ENCODE assay signal across 10 mouse cellular contexts in genomic region chr7:16610345-16610744, GRCm38 (mm10). TPM values are rescaled to one million over a fixed set of nuclear protein-coding genes. Genes with fewer than 3 reads are reported as not detected.
DNase-seq lines count a peak whose midpoint lies in the region; ATAC-seq lines count a peak whose summit lies in the region.
"Had no signal": no experiment of that assay in that cellular context is flagged by ENCODE, and none has a peak within 500 bp of the region (broad histone marks: within the 10 kb centered on the region; RNA-seq: fewer than 3 reads in every experiment).

No protein-coding gene starts in this region.

- WGBS in heart, embryonic 12.5 days, result 57% methylated on average over 2 of the region's 2 CpGs
- 72% methylated on average over 2 of the region's 2 CpGs for WGBS in heart, embryonic 10.5 days
- WGBS in midbrain, embryonic 14.5 days, result 78% methylated on average over 2 of the region's 2 CpGs
- WGBS in midbrain, embryonic 11.5 days, result 88% methylated on average over 2 of the region's 2 CpGs
- 36% methylated on average over 2 of the region's 2 CpGs for WGBS in lung, embryonic 15.5 days
- 82% methylated on average over 2 of the region's 2 CpGs for WGBS in neural tube, embryonic 14.5 days

- no peaks in the 10 kb centered on the region for H3K27me3 ChIP-seq in heart, embryonic 12.5 days (replicated peaks)
- H3K27me3 ChIP-seq in heart, embryonic 10.5 days (ENCODE audit: insufficient read depth, poor library complexity, severe bottlenecking), result no peaks in the 10 kb centered on the region
- no peaks in the 10 kb centered on the region for H3K27me3 ChIP-seq in midbrain, embryonic 14.5 days (ENCODE audit: control insufficient read depth, insufficient read depth, low read length)
- H3K27me3 ChIP-seq in midbrain, embryonic 11.5 days (ENCODE audit: control insufficient read depth, insufficient read depth, low read length), result no peaks in the 10 kb centered on the region
- no peaks in the 10 kb centered on the region for H3K27me3 ChIP-seq in lung, embryonic 15.5 days
- H3K27me3 ChIP-seq in neural tube, embryonic 14.5 days (ENCODE audit: control insufficient read depth, insufficient read depth, low read length), result peaks cover 2% of the 10 kb centered on the region; the same call in 1 of the 2 replicates

- no peak for ATAC-seq in heart, embryonic 12.5 days (ENCODE audit: insufficient number of reproducible peaks, low FRiP score)
- ATAC-seq in midbrain, embryonic 14.5 days (ENCODE audit: low FRiP score, low TSS enrichment), result no peak
- no peak for ATAC-seq in midbrain, embryonic 11.5 days (ENCODE audit: low FRiP score)
- no peak for ATAC-seq in lung, embryonic 15.5 days (ENCODE audit: borderline replicate concordance, extremely low read depth, low FRiP score, low TSS enrichment)
- ATAC-seq in neural tube, embryonic 14.5 days (ENCODE audit: low read depth), result no peak

- no peak overlapping the region for H3K4me3 ChIP-seq in heart, embryonic 12.5 days
- no peak overlapping the region for H3K4me3 ChIP-seq in heart, embryonic 10.5 days
- H3K4me3 ChIP-seq in midbrain, embryonic 14.5 days (replicated peaks; ENCODE audit: low read depth, low read length), result no peak overlapping the region
- H3K4me3 ChIP-seq in midbrain, embryonic 11.5 days (ENCODE audit: low read depth, low read length), result no peak overlapping the region
- H3K4me3 ChIP-seq in lung, embryonic 15.5 days, result no peak overlapping the region
- H3K4me3 ChIP-seq in neural tube, embryonic 14.5 days (ENCODE audit: low read depth, low read length), result no peak overlapping the region

- H3K4me2 ChIP-seq in heart, embryonic 12.5 days, result no peak overlapping the region
- peak overlapping the region; percentile 96; the same call in 1 of the 2 replicates for H3K4me2 ChIP-seq in midbrain, embryonic 14.5 days (ENCODE audit: low read length)
- no peak overlapping the region for H3K4me2 ChIP-seq in midbrain, embryonic 11.5 days
- peak overlapping the region; percentile 84; the same call in 1 of the 2 replicates for H3K4me2 ChIP-seq in lung, embryonic 15.5 days
- peak overlapping the region; percentile 81; the same call in 1 of the 2 replicates for H3K4me2 ChIP-seq in neural tube, embryonic 14.5 days (ENCODE audit: low read depth, low read length)

- no peak overlapping the region for H3K9ac ChIP-seq in heart, embryonic 12.5 days
- no peak overlapping the region for H3K9ac ChIP-seq in midbrain, embryonic 14.5 days (replicated peaks; ENCODE audit: low read length)
- no peak overlapping the region for H3K9ac ChIP-seq in midbrain, embryonic 11.5 days (ENCODE audit: low read length)
- no peak overlapping the region for H3K9ac ChIP-seq in lung, embryonic 15.5 days
- peak overlapping the region; percentile 25; the same call in 1 of the 2 replicates for H3K9ac ChIP-seq in neural tube, embryonic 14.5 days (replicated peaks; ENCODE audit: low read depth, low read length)

- 0 out of 2 replicates have a peak, but pooled peaks cover 6% of the 10 kb centered on the region for H3K36me3 ChIP-seq in heart, embryonic 12.5 days
- 0 out of 2 replicates have a peak, but pooled peaks cover 5% of the 10 kb centered on the region for H3K36me3 ChIP-seq in heart, embryonic 10.5 days
- no peaks in the 10 kb centered on the region for H3K36me3 ChIP-seq in midbrain, embryonic 14.5 days (ENCODE audit: control insufficient read depth, insufficient read depth, low read length)
- no peaks in the 10 kb centered on the region; the same call in 1 of the 2 replicates for H3K36me3 ChIP-seq in midbrain, embryonic 11.5 days (ENCODE audit: control insufficient read depth, insufficient read depth, low read length)
- no peaks in the 10 kb centered on the region for H3K36me3 ChIP-seq in lung, embryonic 15.5 days
- no peaks in the 10 kb centered on the region for H3K36me3 ChIP-seq in neural tube, embryonic 14.5 days (ENCODE audit: control insufficient read depth, insufficient read depth, low read length)

- H3K27ac ChIP-seq in heart, embryonic 12.5 days (ENCODE audit: poor library complexity, severe bottlenecking), result peak overlapping the region; percentile 35; the same call in 1 of the 2 replicates
- H3K27ac ChIP-seq in heart, embryonic 10.5 days, result no peak overlapping the region
- no peak overlapping the region for H3K27ac ChIP-seq in midbrain, embryonic 14.5 days (replicated peaks; ENCODE audit: low read depth, low read length)
- no peak overlapping the region for H3K27ac ChIP-seq in midbrain, embryonic 11.5 days (ENCODE audit: low read depth, low read length)
- H3K27ac ChIP-seq in lung, embryonic 15.5 days, result peak overlapping the region; percentile 11; the same call in 1 of the 2 replicates
- no peak overlapping the region for H3K27ac ChIP-seq in neural tube, embryonic 14.5 days (ENCODE audit: low read depth, low read length)

- H3K9me3 ChIP-seq in heart, embryonic 12.5 days (replicated peaks), result no peaks in the 10 kb centered on the region
- H3K9me3 ChIP-seq in heart, embryonic 10.5 days, result no peaks in the 10 kb centered on the region
- no peaks in the 10 kb centered on the region for H3K9me3 ChIP-seq in midbrain, embryonic 14.5 days (ENCODE audit: control insufficient read depth, low read length)
- H3K9me3 ChIP-seq in midbrain, embryonic 11.5 days (ENCODE audit: control insufficient read depth, low read length), result no peaks in the 10 kb centered on the region
- H3K9me3 ChIP-seq in lung, embryonic 15.5 days, result no peaks in the 10 kb centered on the region
- H3K9me3 ChIP-seq in neural tube, embryonic 14.5 days (ENCODE audit: control insufficient read depth, low read length), result no peaks in the 10 kb centered on the region

- no peak for DNase-seq in heart, embryonic 10.5 days (ENCODE audit: low spot score)
- no peak for DNase-seq in midbrain, embryonic 14.5 days
- DNase-seq in midbrain, embryonic 11.5 days (ENCODE audit: low spot score, missing footprints), result no peak
- DNase-seq in frontal cortex, postnatal 14 days (ENCODE audit: low spot score in 2 of 2), result no peak
- DNase-seq in right cerebral cortex, postnatal 10 days (ENCODE audit: low spot score in 2 of 2), result no peak
- DNase-seq: cerebellum, adult 8-10 months; kidney, adult 9 months had no signal

- peaks cover 43% of the 10 kb centered on the region for H3K4me1 ChIP-seq in heart, embryonic 12.5 days (replicated peaks)
- peaks cover 49% of the 10 kb centered on the region for H3K4me1 ChIP-seq in heart, embryonic 10.5 days
- peaks cover 44% of the 10 kb centered on the region for H3K4me1 ChIP-seq in midbrain, embryonic 14.5 days (ENCODE audit: control insufficient read depth, insufficient read depth, low read length)
- H3K4me1 ChIP-seq in midbrain, embryonic 11.5 days (ENCODE audit: control insufficient read depth, insufficient read depth, low read length), result peaks cover 23% of the 10 kb centered on the region
- peaks cover 53% of the 10 kb centered on the region for H3K4me1 ChIP-seq in lung, embryonic 15.5 days
- peaks cover 39% of the 10 kb centered on the region for H3K4me1 ChIP-seq in neural tube, embryonic 14.5 days (ENCODE audit: control insufficient read depth, insufficient read depth, low read length)

RNA-seq across cellular contexts. Expression of gene Arhgap35, which starts 4.4 kb away (rescaled TPM):
- 20.3 and 21.4 TPM in 2 replicates for polyA plus RNA-seq in heart, embryonic 12.5 days (2016; fragmentation: Nextera tagmentation; extraction: Ambion mirVana)
- polyA plus RNA-seq in heart, embryonic 10.5 days (2016; fragmentation: Nextera tagmentation; extraction: Ambion mirVana), result 18.3 and 20.0 TPM in 2 replicates
- polyA plus RNA-seq in midbrain, embryonic 14.5 days (2014; fragmentation: Nextera tagmentation; extraction: Ambion mirVana), result 35.4 and 41.5 TPM in 2 replicates
- polyA plus RNA-seq in midbrain, embryonic 11.5 days (2014; fragmentation: Nextera tagmentation; extraction: Ambion mirVana), result 32.5 and 33.3 TPM in 2 replicates
- 19.1 and 19.4 TPM in 2 replicates for polyA plus RNA-seq in lung, embryonic 15.5 days (2015; fragmentation: Nextera tagmentation; extraction: Ambion mirVana)
- polyA plus RNA-seq in neural tube, embryonic 14.5 days (2014; fragmentation: Nextera tagmentation; extraction: Ambion mirVana), result 35.2 and 37.4 TPM in 2 replicates

Comparison
In these comparisons a context has a peak if more than half of its experiments do, and no peak if none do; other contexts are left out.
1. H3K27ac ChIP-seq: peak in heart, embryonic 12.5 days (single experiment) and lung, embryonic 15.5 days (single experiment); none in heart, embryonic 10.5 days (single experiment), midbrain, embryonic 14.5 days (single experiment), midbrain, embryonic 11.5 days (single experiment) and neural tube, embryonic 14.5 days (single experiment).
2. H3K4me2 ChIP-seq: peak in midbrain, embryonic 14.5 days (single experiment), lung, embryonic 15.5 days (single experiment) and neural tube, embryonic 14.5 days (single experiment); none in heart, embryonic 12.5 days (single experiment) and midbrain, embryonic 11.5 days (single experiment).